Mouse (Mus musculus) limb, embryonic 11.5 days (tissue): ENCODE results near the gene Adcy1. TPM values are rescaled to one million over a fixed set of nuclear protein-coding genes. Genes with fewer than 3 reads are reported as not detected.
A peak's percentile ranks its signal among the peaks of the same experiment; 100 is the strongest.

ENCODE experiments used
- ATAC-seq: fragments of 200-750 bp; cut with Nextera tagmentation; 2 replicates; pipeline ENCODE4 v1.8.0; 2017; ENCODE audit warnings: low read depth; ENCODE audit not compliant: insufficient number of reproducible peaks, low FRiP score, low TSS enrichment
- DNase-seq: peaks from one replicate; pipeline ENCODE4 v3.0.0-alpha.2; 2015; ENCODE audit warnings: low spot score
- H3K27ac ChIP-seq: fragments of 300-500 bp; sonication (generic); replicated peaks from 2 replicates; pipeline ENCODE4 v1.5.1; 2014; ENCODE audit warnings: low read depth, mild to moderate bottlenecking, low read length
- H3K27me3 ChIP-seq: fragments of 300-500 bp; sonication (generic); 2 replicates; pipeline ENCODE4 v1.6.1; 2014; ENCODE audit warnings: mild to moderate bottlenecking, low read length, mixed read lengths; ENCODE audit not compliant: control insufficient read depth, insufficient read depth
- H3K36me3 ChIP-seq: fragments of 300-500 bp; sonication (generic); 2 replicates; pipeline ENCODE4 v1.6.1; 2014; ENCODE audit warnings: mild to moderate bottlenecking, low read length, moderate library complexity, mixed read lengths; ENCODE audit not compliant: control insufficient read depth, insufficient read depth
- H3K4me1 ChIP-seq: fragments of 300-500 bp; sonication (generic); 2 replicates; pipeline ENCODE4 v1.6.1; 2014; ENCODE audit warnings: low read length, mixed read lengths; ENCODE audit not compliant: control insufficient read depth, insufficient read depth
- H3K4me2 ChIP-seq: fragments of 300-500 bp; sonication (generic); 2 replicates; pipeline ENCODE4 v1.6.1; 2014; ENCODE audit warnings: low read depth, mild to moderate bottlenecking, moderate library complexity; ENCODE audit not compliant: severe bottlenecking
- H3K4me3 ChIP-seq: fragments of 300-500 bp; sonication (generic); 2 replicates; pipeline ENCODE4 v1.5.1; 2014; ENCODE audit warnings: low read depth, low read length
- H3K9ac ChIP-seq: fragments of 300-500 bp; sonication (generic); 2 replicates; pipeline ENCODE4 v1.6.1; 2014; ENCODE audit warnings: mild to moderate bottlenecking, low read length
- H3K9me3 ChIP-seq: fragments of 300-500 bp; sonication (generic); 2 replicates; pipeline ENCODE4 v1.6.1; 2016; ENCODE audit warnings: low read length; ENCODE audit not compliant: control insufficient read depth
- WGBS: fragments of 180-500 bp; shearing (Covaris S2); extraction: QIAGEN DNeasy Blood & Tissue Kit; methylation state at CpG from one replicate; pipeline ENCODE4 v1.1.7; 2014; 5-methylcytosine and 5-hydroxymethylcytosine counted together
- polyA plus RNA-seq: library from polyadenylated mRNA; unstranded; fragments of >200 nt; fragmentation: Nextera tagmentation; extraction: Ambion mirVana; gene quantifications from 2 replicates; pipeline ENCODE4 v1.2.1, GENCODE M21; 2014

Gene Adcy1
- polyA plus RNA-seq, 1 experiment from 2014 or later, result 0.92 TPM

DNA sequence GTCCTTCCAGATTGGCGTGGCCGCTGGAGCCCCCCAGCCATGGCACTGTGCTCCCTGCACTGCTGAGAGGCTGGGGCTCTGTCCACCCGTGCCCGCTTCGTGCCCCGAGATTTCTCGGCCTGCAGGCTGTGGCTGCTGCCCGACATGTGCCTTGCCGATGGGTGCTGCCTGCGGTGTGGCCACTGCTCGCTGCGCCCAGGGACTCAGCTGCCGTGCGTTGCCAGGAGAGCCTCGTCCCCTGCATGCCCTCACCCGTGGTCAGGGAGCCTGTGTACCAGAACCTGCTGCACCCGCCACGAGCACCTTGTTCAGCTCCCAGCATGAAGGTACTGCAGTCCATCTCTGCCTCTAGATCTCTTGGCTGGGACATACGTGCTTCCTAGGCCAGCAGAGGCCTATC lies 134.7 kb downstream of the Adcy1 start:
- Histone ChIP-seq H3K36me3 (no peaks in the 10 kb centered on the region), H3K27me3 (no peaks in the 10 kb centered on the region), H3K27ac (no peak overlapping the region), H3K9me3 (no peaks in the 10 kb centered on the region), H3K4me2 (no peak overlapping the region), H3K4me1 (no peaks in the 10 kb centered on the region), H3K4me3 (no peak overlapping the region), H3K9ac (no peak overlapping the region)
- ATAC-seq (no peak), DNase-seq (no peak)
- 90% methylated on average over 19 of the region's 19 CpGs for WGBS

DNA sequence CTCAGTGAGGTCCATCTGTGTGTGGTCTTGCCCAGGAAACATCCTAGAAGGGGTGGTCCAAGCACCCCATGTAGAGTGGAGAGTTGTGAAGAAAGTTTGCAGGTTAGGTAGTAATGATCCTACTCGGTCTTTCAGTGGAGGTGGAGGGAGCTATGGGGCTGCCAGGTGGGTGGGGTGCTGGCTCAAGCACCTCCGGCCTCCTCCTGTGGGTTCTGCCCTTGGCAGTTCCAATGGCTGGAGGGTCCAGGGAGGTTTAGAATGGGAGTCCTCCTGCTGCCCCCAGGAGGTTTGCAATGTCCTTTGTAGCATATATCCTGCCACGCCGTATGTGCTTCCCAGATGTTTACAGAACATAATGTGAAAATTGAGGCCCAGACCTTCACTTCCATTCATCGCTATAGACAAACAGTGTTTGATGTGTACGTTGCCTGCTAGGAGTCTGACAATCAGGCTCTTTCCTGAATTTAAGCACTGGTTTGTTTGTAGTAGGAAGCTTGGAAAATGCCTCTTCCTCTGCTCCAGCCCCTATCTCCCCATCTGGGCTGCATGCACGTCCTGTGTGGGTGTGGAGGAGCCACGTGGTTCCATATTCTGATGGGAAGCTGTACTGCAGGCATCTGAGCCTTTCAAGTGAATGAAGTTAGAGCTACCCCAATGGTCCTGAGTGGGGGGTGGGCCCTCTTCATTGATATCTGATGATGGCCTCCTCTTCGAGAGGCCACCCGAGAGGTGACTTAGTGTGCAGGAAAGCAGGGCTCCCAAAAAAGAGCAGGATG lies 135.4 kb downstream of the Adcy1 start:
- 81% methylated on average over 10 of the region's 10 CpGs for WGBS
- Histone ChIP-seq H3K27ac (no peak overlapping the region), H3K9me3 (no peaks in the 10 kb centered on the region), H3K4me2 (no peak overlapping the region), H3K27me3 (no peaks in the 10 kb centered on the region), H3K4me3 (no peak overlapping the region), H3K9ac (no peak overlapping the region), H3K4me1 (no peaks in the 10 kb centered on the region), H3K36me3 (no peaks in the 10 kb centered on the region)
- no peak for DNase-seq
- ATAC-seq, result no peak

DNA sequence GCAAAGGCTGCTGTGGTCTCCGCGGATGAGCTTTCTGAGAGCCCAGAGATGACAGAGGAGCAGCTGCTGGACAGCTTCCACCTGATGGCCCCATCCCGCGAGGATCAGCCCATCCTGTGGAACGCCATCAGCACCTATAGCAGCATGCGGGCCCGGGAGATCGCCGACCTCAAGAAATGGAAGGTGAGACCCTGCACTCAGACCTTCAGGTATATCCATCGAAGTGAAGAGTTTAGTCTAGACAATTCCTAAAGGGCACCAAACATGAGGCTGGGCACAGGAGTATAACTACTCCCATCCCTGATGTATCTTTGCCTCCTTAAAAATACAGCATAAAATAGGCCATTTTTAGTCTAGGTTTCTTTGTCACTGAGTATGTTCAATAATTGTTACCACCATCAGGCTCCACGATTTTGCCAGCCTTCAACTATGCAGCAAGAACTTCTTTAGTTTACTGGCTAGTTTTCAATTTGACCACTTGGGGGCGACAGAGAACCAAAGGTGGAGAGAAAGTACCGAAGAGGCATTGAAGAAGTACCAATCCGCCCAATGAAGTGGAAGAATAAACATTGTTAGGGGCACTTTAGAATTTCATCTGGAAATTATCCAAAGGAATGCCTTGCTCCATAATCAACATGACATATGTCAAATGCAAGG lies 136.6 kb downstream of the Adcy1 start:
- DNase-seq (peak; percentile 65), ATAC-seq (no peak)
- 54% methylated on average over 14 of the region's 14 CpGs for WGBS
- Histone ChIP-seq H3K4me3 (no peak overlapping the region), H3K4me2 (no peak overlapping the region), H3K36me3 (no peaks in the 10 kb centered on the region), H3K4me1 (no peaks in the 10 kb centered on the region), H3K9me3 (no peaks in the 10 kb centered on the region), H3K27ac (no peak overlapping the region), H3K27me3 (no peaks in the 10 kb centered on the region), H3K9ac (no peak overlapping the region)

DNA sequence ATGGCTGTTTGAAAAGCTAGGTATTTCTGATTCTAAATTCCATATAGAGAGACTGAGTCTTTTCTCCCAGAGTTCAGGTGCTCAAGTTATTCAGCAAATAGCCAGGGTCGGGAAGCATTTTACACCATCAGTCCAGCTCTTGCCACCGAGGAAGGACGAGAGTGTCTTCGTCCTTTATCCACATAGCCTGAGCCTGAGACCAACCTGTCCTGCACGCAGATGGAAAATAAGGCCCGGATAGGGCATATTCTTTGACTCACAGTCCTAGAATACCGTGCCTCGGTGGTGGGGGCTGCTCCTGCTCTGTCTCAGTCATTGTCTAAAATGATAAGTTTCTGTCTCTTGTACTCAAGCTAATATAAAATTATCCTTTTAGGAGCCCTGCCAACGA lies 137.1 kb downstream of the Adcy1 start:
- DNase-seq, result no peak
- Histone ChIP-seq H3K4me3 (no peak overlapping the region), H3K36me3 (no peaks in the 10 kb centered on the region), H3K27ac (no peak overlapping the region), H3K27me3 (no peaks in the 10 kb centered on the region), H3K9me3 (no peaks in the 10 kb centered on the region), H3K4me1 (no peaks in the 10 kb centered on the region), H3K9ac (no peak overlapping the region), H3K4me2 (no peak overlapping the region)
- ATAC-seq, result no peak
- WGBS, result 80% methylated on average over 9 of the region's 9 CpGs

DNA sequence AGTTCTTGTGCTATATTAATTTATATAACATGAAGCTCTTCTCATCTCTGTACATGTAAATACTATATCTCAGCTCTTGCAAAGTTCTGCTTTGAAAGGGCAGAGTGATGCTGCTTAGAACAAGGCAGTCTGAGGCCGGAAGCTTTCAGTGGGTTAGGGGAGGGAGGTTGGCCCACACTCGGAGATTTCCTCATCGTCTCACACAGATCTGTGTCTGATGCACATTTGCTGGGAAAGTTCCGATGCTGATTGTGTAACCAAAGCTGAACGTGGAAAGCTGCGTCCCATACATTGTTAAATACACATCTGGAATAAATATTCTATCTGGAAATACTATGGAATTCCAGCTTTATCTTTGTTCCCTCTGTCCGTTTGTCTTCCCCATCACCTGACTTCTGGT lies 138.9 kb downstream of the Adcy1 start:
- Histone ChIP-seq H3K27ac (no peak overlapping the region), H3K27me3 (no peaks in the 10 kb centered on the region), H3K9me3 (no peaks in the 10 kb centered on the region), H3K36me3 (no peaks in the 10 kb centered on the region), H3K4me2 (no peak overlapping the region), H3K4me1 (no peaks in the 10 kb centered on the region), H3K9ac (no peak overlapping the region), H3K4me3 (no peak overlapping the region)
- DNase-seq (no peak), ATAC-seq (no peak)
- WGBS, result 76% methylated on average over 7 of the region's 7 CpGs

DNA sequence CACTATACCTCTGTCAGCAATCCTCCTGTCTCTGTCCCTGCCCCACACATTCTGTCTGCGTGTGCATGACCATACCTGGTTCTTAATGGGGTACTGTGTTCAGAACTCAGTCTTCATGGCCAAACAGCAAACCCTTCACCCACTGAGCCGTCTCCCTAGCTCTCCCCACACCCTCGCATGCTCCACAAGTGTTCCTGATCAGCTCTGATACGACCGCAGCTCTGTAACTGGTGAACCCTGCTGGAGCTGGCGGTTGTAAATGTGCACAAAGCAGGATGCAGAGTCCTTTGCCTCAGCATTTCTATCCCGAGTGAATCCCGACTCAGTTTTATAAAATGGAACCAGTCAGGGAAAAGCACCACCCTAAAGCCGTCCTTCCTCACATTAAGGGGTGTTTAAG lies 140.6 kb downstream of the Adcy1 start:
- Histone ChIP-seq H3K9ac (no peak overlapping the region), H3K4me2 (no peak overlapping the region), H3K4me3 (no peak overlapping the region), H3K4me1 (no peaks in the 10 kb centered on the region), H3K9me3 (no peaks in the 10 kb centered on the region), H3K27me3 (no peaks in the 10 kb centered on the region), H3K36me3 (no peaks in the 10 kb centered on the region), H3K27ac (no peak overlapping the region)
- ATAC-seq (no peak), DNase-seq (no peak)
- 84% methylated on average over 9 of the region's 9 CpGs for WGBS

DNA sequence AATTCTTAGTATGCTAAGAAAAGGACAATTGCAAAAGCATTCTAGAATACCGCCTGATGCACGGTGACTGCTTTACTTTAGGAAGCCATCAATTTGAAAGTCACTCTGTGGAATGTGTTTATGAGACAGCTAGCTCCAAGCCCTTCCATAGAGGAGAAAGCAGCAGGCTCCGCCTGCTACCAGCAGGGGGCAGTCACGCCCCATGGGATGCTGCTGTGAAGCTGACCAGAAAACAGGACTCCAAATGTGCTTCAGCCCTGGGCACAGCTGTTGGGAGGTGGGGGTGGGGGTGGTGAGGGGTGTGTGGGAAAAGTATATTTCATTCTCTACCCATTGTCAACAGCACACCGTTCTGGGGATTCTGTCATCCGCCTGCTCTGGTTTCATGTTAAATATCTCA lies 147.1 kb downstream of the Adcy1 start:
- no peak overlapping the region for H3K9ac ChIP-seq
- H3K27ac ChIP-seq, result no peak overlapping the region
- H3K9me3 ChIP-seq, result no peaks in the 10 kb centered on the region
- peaks cover 9% of the 10 kb centered on the region; the same call in 1 of the 2 replicates for H3K4me1 ChIP-seq
- DNase-seq, result peak; percentile 87
- peak; percentile 19; the same call in 1 of the 2 replicates for ATAC-seq
- H3K27me3 ChIP-seq, result peaks cover 30% of the 10 kb centered on the region
- 14% methylated on average over 6 of the region's 6 CpGs for WGBS
- no peaks in the 10 kb centered on the region for H3K36me3 ChIP-seq
- no peak overlapping the region for H3K4me2 ChIP-seq
- no peak overlapping the region for H3K4me3 ChIP-seq

DNA sequence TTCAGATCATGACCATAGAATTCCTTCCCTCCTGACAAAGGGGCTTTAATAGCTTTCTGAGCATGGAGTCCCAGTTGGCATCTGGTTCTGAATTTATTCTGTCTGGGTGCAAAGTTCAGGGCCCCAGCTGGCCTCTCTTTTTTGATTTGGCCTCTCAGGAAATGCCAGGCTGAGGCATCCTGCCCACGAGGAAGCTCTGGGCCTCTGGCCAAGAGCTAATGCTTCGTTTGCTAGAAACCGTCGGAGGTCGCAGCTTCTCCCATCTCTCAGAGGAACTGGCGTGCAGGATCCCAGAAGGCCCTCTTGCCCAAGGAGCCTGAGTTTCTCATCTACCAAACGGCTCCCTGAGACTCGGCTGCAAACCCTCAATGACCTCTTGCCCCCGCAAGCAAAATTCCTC lies 147.9 kb downstream of the Adcy1 start:
- 0 out of 2 replicates have a peak overlapping the region, but pooled peaks have one; percentile 6 for H3K4me3 ChIP-seq
- peaks cover 30% of the 10 kb centered on the region for H3K27me3 ChIP-seq
- no peaks in the 10 kb centered on the region for H3K9me3 ChIP-seq
- H3K4me1 ChIP-seq, result peaks cover 9% of the 10 kb centered on the region; the same call in 1 of the 2 replicates
- H3K27ac ChIP-seq, result no peak overlapping the region
- DNase-seq (peak; percentile 39), ATAC-seq (no peak)
- H3K4me2 ChIP-seq, result peak overlapping the region; percentile 22; the same call in 1 of the 2 replicates
- H3K9ac ChIP-seq, result no peak overlapping the region
- 18% methylated on average over 9 of the region's 9 CpGs for WGBS
- H3K36me3 ChIP-seq, result no peaks in the 10 kb centered on the region
